Mouse (Mus musculus) heart, postnatal 0 days (tissue): ENCODE measurements around the gene Fbxo7.

ENCODE experiments used
- CTCF ChIP-seq: IDR thresholded peaks from 2 replicates; pipeline ENCODE4 v1.5.1; 2016; ENCODE audit warnings: antibody characterized with exemption, control low read depth, low read depth
- EP300 ChIP-seq: IDR thresholded peaks from 2 replicates; pipeline ENCODE4 v1.6.1; 2016; ENCODE audit warnings: antibody characterized with exemption, low read depth

DNA sequence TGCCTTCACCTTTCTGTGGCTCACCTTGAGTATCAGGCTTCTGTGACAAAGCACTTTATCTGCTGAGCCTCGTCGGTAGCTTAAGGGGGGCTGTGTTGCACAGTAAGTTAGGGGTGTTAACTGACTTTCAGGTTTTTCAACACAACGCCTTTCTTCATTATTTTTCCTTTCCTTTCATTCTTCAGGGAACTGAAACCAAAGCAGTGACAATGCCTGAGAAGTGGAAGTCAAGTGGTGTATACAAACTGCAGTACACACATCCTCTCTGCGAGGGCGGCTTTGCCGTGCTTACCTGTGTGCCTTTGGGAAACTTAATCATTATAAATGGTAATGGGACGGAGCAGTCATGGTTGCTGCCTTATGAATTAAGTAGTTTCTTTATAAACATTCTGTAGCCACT, 9.0 kb downstream of the Fbxo7 start:
- no peak for TF ChIP-seq CTCF
- no peak for TF ChIP-seq EP300
